Mouse (Mus musculus): Measurements from ENCODE around the gene Taf10.

Gene Taf10

GRCm38 (mm10) chr7:105726144-105726979 lies 17.8 kb downstream of the Taf10 start:
- no peak for DNase-seq (ENCODE audit: extremely low read depth, insufficient read length, low spot score)

DNA sequence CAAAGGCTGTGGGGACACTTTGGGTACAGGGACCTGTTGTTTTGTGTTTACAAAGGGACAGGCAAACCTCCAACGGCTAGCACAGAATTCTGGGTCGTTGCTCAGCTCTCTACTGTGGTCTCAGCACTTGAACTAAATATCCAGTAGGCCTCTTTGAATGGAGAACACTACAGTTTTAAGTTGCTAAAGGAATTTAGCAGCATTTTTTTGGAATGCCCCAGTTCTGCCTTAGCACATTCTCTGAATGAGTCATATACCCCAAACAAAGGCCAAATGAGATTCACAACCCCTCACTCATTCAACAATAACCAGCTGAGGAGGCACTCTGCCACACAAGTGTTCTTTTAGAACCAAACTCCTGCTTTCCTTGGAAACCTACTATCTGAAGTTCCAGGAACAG lies 22.2 kb downstream of the Taf10 start:
- no peak for DNase-seq (ENCODE audit: extremely low read depth, insufficient read length, low spot score)

- no peak for DNase-seq (ENCODE audit: extremely low read depth, insufficient read length, low spot score)
These were observed 28.8 kb downstream of the Taf10 start for GRCm38 (mm10) chr7:105715366-105715765.

DNA sequence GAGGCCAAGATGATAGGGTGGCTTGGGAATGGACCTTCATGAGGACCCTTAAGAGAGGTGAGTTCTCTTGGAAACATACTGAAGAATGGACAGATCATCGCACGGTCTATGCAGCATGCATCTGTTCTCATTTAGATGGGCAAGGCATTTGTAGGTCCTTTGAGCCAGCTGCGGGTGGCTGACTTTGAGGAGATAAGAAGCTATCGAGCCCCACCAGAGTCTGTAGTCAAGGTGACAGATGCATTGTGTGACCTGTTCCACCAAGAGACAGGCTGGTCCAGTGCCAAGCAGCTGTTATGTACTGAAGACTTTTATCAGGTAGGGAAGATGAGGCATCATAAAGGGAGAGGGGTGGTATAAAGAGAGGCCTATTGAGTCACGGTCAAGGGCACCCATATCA lies 35.4 kb downstream of the Taf10 start:
- no peak for DNase-seq (ENCODE audit: extremely low read depth, insufficient read length, low spot score)

DNA sequence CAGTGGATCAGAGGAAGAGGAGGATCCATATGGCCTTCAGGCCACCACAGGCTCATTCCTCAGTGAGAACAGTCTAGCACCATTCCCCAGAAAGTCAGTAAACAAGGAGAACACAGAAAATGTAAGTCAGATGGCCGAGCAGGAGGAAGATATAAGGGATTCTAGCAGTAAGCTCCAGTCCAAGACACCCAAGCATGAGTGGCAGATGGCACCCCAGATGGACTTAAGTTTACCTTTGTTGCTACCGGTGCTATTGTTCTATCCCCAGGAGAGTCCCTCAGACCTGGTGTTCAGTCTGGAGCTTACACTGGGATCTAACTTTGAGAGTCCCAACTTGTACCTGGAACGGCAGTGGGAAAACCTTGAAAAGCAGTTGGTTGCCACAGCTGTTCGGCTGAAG lies 40.3 kb downstream of the Taf10 start:
- DNase-seq (ENCODE audit: extremely low read depth, insufficient read length, low spot score), result no peak

GRCm38 (mm10) chr7:105703184-105703583 lies 41.0 kb downstream of the Taf10 start:
- DNase-seq (ENCODE audit: extremely low read depth, insufficient read length, low spot score), result no peak

DNA sequence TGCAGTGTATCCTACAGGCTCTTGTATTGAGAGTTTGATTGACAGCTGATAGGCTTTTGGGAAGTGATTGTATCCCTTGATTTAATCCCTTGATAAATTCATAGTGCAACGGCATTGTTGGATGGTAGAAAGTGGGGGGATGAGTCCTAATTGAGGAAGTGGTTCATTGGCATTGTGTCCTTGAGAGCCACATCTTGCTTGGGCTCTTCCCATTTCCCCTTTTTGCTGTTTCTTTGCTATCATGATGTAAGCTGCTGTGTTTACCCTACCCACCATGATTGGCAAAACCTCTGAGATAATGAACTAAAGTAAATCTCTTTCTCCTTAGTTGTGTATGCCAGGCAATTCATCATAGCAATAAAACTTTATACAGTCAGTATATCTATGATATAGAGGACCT lies 53.3 kb downstream of the Taf10 start:
- DNase-seq (ENCODE audit: extremely low read depth, insufficient read length, low spot score), result no peak

Measured in 3134 (cell line).